Mouse (Mus musculus): ENCODE data around the gene Dchs1. TPM values are rescaled to one million over a fixed set of nuclear protein-coding genes. Genes with fewer than 3 reads are reported as not detected.

Dchs1 gene
- polyA plus RNA-seq (2021; fragmentation: Nextera tagmentation): 0.61 and 1.1 TPM in 2 replicates
- long read RNA-seq, experiment 1, partial matches to known transcripts: 0 of 3 reads
- long read RNA-seq, experiment 1, other reads (novel, unspliced or antisense): 3 of 3 reads
- long read RNA-seq, experiment 2, partial matches to known transcripts: 0 of 3 reads
- long read RNA-seq, experiment 2, other reads (novel, unspliced or antisense): 3 of 3 reads

GRCm38 (mm10) chr7:105787285-105788140 is at the start of gene Dchs1:
Dchs1 (minus strand) TSS chr7:105787654.

DNA sequence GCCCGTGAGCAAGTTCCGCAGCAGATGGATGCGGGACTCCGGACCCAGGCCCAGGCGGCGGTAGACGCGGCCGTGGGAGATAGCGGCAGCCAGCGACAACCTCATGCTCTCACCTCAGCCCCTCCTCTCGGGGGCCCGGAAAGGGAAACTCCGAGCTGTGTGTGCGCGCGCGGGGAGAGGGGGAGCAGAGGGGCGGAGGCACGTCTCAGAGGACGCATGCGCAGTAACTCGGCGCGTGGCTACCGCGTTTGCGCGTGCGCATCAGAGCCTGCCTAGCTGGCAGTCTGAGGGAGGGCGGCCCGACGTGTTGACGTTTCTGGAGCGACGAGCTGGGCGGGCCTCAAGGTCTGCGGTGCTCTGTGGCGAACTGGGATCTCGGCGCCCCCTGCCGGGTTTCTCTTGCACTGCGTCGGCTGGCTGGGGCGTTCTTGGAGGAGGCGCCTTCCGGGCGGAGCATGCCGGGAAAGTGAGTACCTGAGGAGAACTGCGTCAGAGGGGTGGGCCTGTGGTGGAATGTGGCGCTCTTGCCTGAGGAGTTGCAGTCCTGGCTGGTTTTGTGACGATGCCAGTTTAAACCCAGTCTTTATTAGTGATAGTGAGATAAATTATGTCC is 23.5 kb upstream of the Dchs1 start, which contains the start of gene Mrpl17:
Gene Mrpl17, minus strand, starts transcription at position 223 of the 613 bp plus-strand sequence.

GRCm38 (mm10) chr7:105751491-105752433 is 35.7 kb downstream of the Dchs1 start, which contains the start of gene Tpp1:
Tpp1 (minus strand) TSS chr7:105752235.

DNA sequence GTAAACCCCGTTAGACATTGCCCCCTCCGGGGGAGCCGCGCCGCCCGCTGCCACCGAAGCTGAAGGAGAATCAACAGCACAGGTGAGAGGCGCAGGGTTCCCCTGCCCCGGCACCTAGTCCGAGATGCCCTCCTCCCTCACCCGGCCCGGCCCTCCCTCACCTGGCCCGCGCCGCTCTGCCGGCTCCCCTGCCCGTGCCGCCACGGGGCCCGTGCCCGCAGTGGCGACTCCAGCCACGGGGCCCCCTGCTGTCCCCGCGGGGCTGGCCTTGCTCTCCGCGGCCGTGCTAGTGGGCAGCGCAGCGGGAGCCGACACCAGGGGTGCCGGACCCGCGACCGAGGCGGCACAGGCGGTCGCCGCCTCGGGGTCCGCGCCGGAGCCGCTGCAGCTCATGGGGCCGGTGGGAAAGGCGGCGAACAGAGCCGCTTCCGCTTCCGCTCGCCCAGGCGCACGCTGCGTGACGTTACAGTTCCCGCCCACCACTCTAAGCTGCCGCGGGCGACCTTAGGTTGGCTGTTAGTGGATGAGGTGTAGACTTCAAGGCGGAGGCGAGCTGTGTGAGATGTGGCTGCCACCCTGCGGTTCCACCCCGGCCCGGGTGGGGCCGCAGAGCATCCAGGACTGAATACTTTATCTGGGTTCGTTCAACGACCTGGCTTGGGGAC is 43.4 kb downstream of the Dchs1 start, which contains the start of gene Taf10:
Gene Taf10, minus strand, starts transcription at position 436 of the 665 bp plus-strand sequence.

DNA sequence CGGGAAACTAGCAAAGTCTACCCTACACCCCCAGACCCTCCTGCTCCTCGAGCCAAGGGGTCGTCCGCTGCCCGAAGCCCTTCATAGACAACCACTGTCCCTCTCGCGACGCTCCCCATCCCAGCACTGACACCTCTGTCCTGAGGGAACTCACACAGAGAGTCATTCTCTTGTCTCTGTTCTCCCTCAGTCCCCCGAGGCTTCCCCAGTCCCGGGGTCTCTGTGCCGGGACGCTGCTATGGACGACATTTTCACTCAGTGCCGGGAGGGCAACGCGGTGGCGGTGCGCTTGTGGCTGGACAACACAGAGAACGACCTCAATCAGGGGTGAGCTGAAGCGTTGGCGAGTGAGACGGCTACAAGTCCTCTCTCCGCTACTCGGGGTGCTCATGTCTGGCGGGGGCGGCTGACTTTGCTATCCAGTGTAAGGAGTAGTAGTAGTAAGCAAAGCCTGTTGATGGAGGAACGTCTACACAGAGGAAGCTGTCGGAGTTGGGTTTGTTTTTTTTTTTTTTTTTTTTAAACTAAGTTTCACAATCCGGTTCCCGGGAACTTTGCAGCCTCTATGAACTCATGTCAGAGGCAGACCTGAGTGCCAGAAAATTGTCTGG is 50.4 kb downstream of the Dchs1 start, which contains the start of gene Rrp8:
Gene Rrp8, minus strand, starts transcription at position 475 of the 611 bp plus-strand sequence.

GRCm38 (mm10) chr7:105736264-105736901 is 51.1 kb downstream of the Dchs1 start, which contains the start of gene Ilk:
Ilk (plus strand) TSS chr7:105736592.

Other genes starting within 250 kb of the Dchs1 start
- 91.4 and 99.7 TPM in 2 replicates for gene Smpd1, start 233.3 kb downstream of the Dchs1 start, polyA plus RNA-seq (2021; fragmentation: Nextera tagmentation)
- 463 and 483 TPM in 2 replicates for gene Apbb1, start 206.0 kb downstream of the Dchs1 start, polyA plus RNA-seq (2021; fragmentation: Nextera tagmentation)
- gene Hpx, start 187.5 kb downstream of the Dchs1 start, polyA plus RNA-seq (2021; fragmentation: Nextera tagmentation): 0.49 and 1.2 TPM in 2 replicates
- 37.4 and 60.6 TPM in 2 replicates for gene Trim3, start 154.1 kb downstream of the Dchs1 start, polyA plus RNA-seq (2021; fragmentation: Nextera tagmentation)
- 219 and 252 TPM in 2 replicates for gene Timm10b, start 147.6 kb downstream of the Dchs1 start, polyA plus RNA-seq (2021; fragmentation: Nextera tagmentation)
- gene Arfip2, start 147.2 kb downstream of the Dchs1 start, polyA plus RNA-seq (2021; fragmentation: Nextera tagmentation): 48.2 and 50.0 TPM in 2 replicates
- 11.6 and 35.0 TPM in 2 replicates for gene Gm45799, start 147.1 kb downstream of the Dchs1 start, polyA plus RNA-seq (2021; fragmentation: Nextera tagmentation)
- 0.26 and 0.39 TPM in 2 replicates for gene Dnhd1, start 136.8 kb downstream of the Dchs1 start, polyA plus RNA-seq (2021; fragmentation: Nextera tagmentation)
- 53.5 and 86.9 TPM in 2 replicates for gene Ilk, start 51.1 kb downstream of the Dchs1 start, polyA plus RNA-seq (2021; fragmentation: Nextera tagmentation)
- 6.3 and 7.6 TPM in 2 replicates for gene Rrp8, start 50.3 kb downstream of the Dchs1 start, polyA plus RNA-seq (2021; fragmentation: Nextera tagmentation)
- 10.5 and 82.1 TPM in 2 replicates for gene Taf10, start 43.3 kb downstream of the Dchs1 start, polyA plus RNA-seq (2021; fragmentation: Nextera tagmentation)
- gene Tpp1, start 35.4 kb downstream of the Dchs1 start, polyA plus RNA-seq (2021; fragmentation: Nextera tagmentation): 67.3 and 125 TPM in 2 replicates
- gene Mrpl17, start 23.4 kb upstream of the Dchs1 start, polyA plus RNA-seq (2021; fragmentation: Nextera tagmentation): 281 and 283 TPM in 2 replicates
- 0.84 and 2.2 TPM in 2 replicates for gene Gm4070, start 166.3 kb upstream of the Dchs1 start, polyA plus RNA-seq (2021; fragmentation: Nextera tagmentation)

Data from left cerebral cortex, adult 6 months (tissue).